Comparison of ENCODE assay signal across 14 mouse cellular contexts in the genomic region with DNA sequence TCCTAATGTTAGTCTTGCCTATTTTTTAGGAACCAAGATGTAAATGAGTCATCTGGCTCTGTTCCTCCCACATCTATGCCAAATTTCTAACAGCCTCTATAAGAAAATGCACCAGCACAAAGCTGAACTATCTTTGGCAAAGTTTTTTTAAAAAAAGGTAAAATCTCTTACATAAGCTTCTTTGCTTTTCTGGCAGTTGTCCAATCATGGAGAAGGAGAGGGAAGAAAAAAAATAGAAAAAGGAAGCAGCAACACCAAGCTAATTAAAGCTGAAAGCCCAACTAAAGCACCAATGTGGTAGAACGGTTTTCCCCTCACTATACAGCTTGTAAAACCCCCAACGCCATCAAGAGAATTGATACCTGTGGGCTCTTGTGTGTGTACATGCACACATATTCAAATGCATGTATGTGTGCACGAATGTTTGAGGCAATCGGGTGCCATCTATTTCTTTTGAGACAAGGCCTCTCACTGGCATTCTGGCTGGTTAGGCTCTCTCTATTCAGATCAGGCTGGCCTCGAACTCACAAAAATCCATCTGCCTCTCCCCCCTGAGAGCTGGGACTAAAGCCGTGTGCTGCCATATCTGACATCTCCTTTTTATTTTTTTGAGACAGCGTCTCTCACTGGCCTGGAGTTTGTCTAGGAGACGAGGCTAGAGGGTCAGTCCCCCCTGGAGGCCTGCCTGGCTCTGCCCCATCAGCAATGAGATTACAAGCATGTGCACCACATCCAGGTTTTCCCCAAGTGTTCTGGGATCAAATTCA. TPM values are rescaled to one million over a fixed set of nuclear protein-coding genes. Genes with fewer than 3 reads are reported as not detected.
DNase-seq lines count a peak whose midpoint lies in the region; ATAC-seq and TF ChIP-seq lines count a peak whose summit lies in the region.
"Had no signal": no experiment of that assay in that cellular context is flagged by ENCODE, and none has a peak within 500 bp of the region (broad histone marks: within the 10 kb centered on the region; RNA-seq: fewer than 3 reads in every experiment).

No protein-coding gene starts in this region.

- H3K27me3 ChIP-seq in hindbrain, postnatal 0 days (ENCODE audit: insufficient read depth, low read length): no peaks in the 10 kb centered on the region
- H3K27me3 ChIP-seq in hindbrain, embryonic 11.5 days (ENCODE audit: control insufficient read depth, insufficient read depth, low read length): no peaks in the 10 kb centered on the region
- no peaks in the 10 kb centered on the region for H3K27me3 ChIP-seq in stomach, postnatal 0 days (ENCODE audit: control insufficient read depth, insufficient read depth, low read length)
- H3K27me3 ChIP-seq: hindbrain, embryonic 13.5 days had no signal

- no peak overlapping the region for H3K9ac ChIP-seq in hindbrain, postnatal 0 days (replicated peaks; ENCODE audit: low read length)
- no peak overlapping the region for H3K9ac ChIP-seq in hindbrain, embryonic 11.5 days (ENCODE audit: low read depth, low read length)
- H3K9ac ChIP-seq in stomach, postnatal 0 days (ENCODE audit: low read length): no peak overlapping the region
- H3K9ac ChIP-seq: hindbrain, embryonic 13.5 days had no signal

- 74% methylated on average over 8 of the region's 8 CpGs for WGBS in hindbrain, postnatal 0 days
- WGBS in hindbrain, embryonic 11.5 days: 86% methylated on average over 8 of the region's 8 CpGs
- WGBS in stomach, postnatal 0 days: 82% methylated on average over 8 of the region's 8 CpGs

- no peak for TF ChIP-seq EP300 in stomach, postnatal 0 days (optimal IDR thresholded peaks at IDR 0.05)

- no peak for TF ChIP-seq CTCF in hindbrain, postnatal 0 days (IDR thresholded peaks at IDR 0.05; ENCODE audit: low read depth)
- TF ChIP-seq CTCF in stomach, postnatal 0 days (IDR thresholded peaks at IDR 0.05; ENCODE audit: low read depth): no peak

- H3K4me2 ChIP-seq in hindbrain, postnatal 0 days (ENCODE audit: low read depth, low read length): no peak overlapping the region
- no peak overlapping the region for H3K4me2 ChIP-seq in hindbrain, embryonic 11.5 days (replicated peaks; ENCODE audit: low read depth, low read length)
- H3K4me2 ChIP-seq in stomach, postnatal 0 days (replicated peaks; ENCODE audit: low read depth): no peak overlapping the region
- H3K4me2 ChIP-seq: hindbrain, embryonic 13.5 days had no signal

- ATAC-seq in hindbrain, postnatal 0 days: no peak
- ATAC-seq in hindbrain, embryonic 11.5 days (ENCODE audit: low FRiP score): no peak
- no peak for ATAC-seq in stomach, postnatal 0 days (ENCODE audit: low FRiP score, low TSS enrichment)

- H3K4me1 ChIP-seq in hindbrain, postnatal 0 days (ENCODE audit: insufficient read depth, low read length): no peaks in the 10 kb centered on the region
- H3K4me1 ChIP-seq in hindbrain, embryonic 11.5 days (replicated peaks; ENCODE audit: control insufficient read depth, insufficient read depth, low read length): no peaks in the 10 kb centered on the region
- H3K4me1 ChIP-seq in brown adipose tissue, adult 24 weeks (ENCODE audit: control insufficient read depth, insufficient read depth, insufficient read length, low read length): peaks cover 36% of the 10 kb centered on the region
- 0 out of 2 replicates have a peak, but pooled peaks cover 6% of the 10 kb centered on the region for H3K4me1 ChIP-seq in stomach, postnatal 0 days (replicated peaks; ENCODE audit: control insufficient read depth, insufficient read depth)

- H3K9me3 ChIP-seq in hindbrain, postnatal 0 days (ENCODE audit: low read length): no peaks in the 10 kb centered on the region
- no peaks in the 10 kb centered on the region for H3K9me3 ChIP-seq in hindbrain, embryonic 11.5 days (ENCODE audit: control insufficient read depth, low read length)
- no peaks in the 10 kb centered on the region for H3K9me3 ChIP-seq in stomach, postnatal 0 days (ENCODE audit: control insufficient read depth, low read length)
- H3K9me3 ChIP-seq: G1E; hindbrain, embryonic 13.5 days had no signal

- no peak overlapping the region for H3K4me3 ChIP-seq in hindbrain, postnatal 0 days (ENCODE audit: low read length)
- no peak overlapping the region for H3K4me3 ChIP-seq in hindbrain, embryonic 11.5 days (ENCODE audit: low read depth, low read length)
- no peak overlapping the region for H3K4me3 ChIP-seq in brown adipose tissue, adult 24 weeks (ENCODE audit: insufficient read depth, low read depth, low read length)
- H3K4me3 ChIP-seq in stomach, postnatal 0 days (ENCODE audit: low read depth, low read length): no peak overlapping the region
- H3K4me3 ChIP-seq: hindbrain, embryonic 13.5 days had no signal

- no peaks in the 10 kb centered on the region for H3K36me3 ChIP-seq in hindbrain, postnatal 0 days (ENCODE audit: insufficient read depth, low read length)
- H3K36me3 ChIP-seq in hindbrain, embryonic 11.5 days (ENCODE audit: control insufficient read depth, insufficient read depth, low read length): no peaks in the 10 kb centered on the region
- H3K36me3 ChIP-seq in stomach, postnatal 0 days (ENCODE audit: control insufficient read depth, insufficient read depth, low read length): no peaks in the 10 kb centered on the region
- H3K36me3 ChIP-seq: hindbrain, embryonic 13.5 days had no signal

- no peak overlapping the region for H3K27ac ChIP-seq in hindbrain, postnatal 0 days
- H3K27ac ChIP-seq in hindbrain, embryonic 11.5 days (ENCODE audit: low read depth, low read length): no peak overlapping the region
- H3K27ac ChIP-seq in brown adipose tissue, adult 24 weeks (replicated peaks; ENCODE audit: low read depth, low read length): peak overlapping the region; percentile 39
- peak overlapping the region; percentile 9; the same call in 1 of the 2 replicates for H3K27ac ChIP-seq in stomach, postnatal 0 days (replicated peaks)
- H3K27ac ChIP-seq: hindbrain, embryonic 13.5 days had no signal

- DNase-seq in hindbrain, postnatal 0 days (ENCODE audit: low spot score): peak; percentile 25
- DNase-seq in hindbrain, embryonic 11.5 days (ENCODE audit: low spot score): no peak
- peak; percentile 22 to 40 for DNase-seq in right cerebral cortex, adult 2 months (ENCODE audit: low spot score in 2 of 2)
- no peak for DNase-seq in right cerebral cortex, postnatal 36 days (ENCODE audit: low spot score in 2 of 2)
- no peak for DNase-seq in stomach, postnatal 0 days (ENCODE audit: low spot score)
- DNase-seq in thymus, postnatal 10 days (ENCODE audit: low spot score in 2 of 2): no peak
- DNase-seq in layer of hippocampus, adult 9-10 months (ENCODE audit: low spot score): no peak
- DNase-seq: cerebellum, postnatal 10 days; gastrocnemius, postnatal 36 days; right cerebral cortex, postnatal 4 days; thymus, adult 18-20 months had no signal

RNA-seq across cellular contexts. Expression of gene Pacsin2, which starts 28.9 kb away (rescaled TPM):
- 18.7 and 19.5 TPM in 2 replicates for total RNA-seq in hindbrain, postnatal 0 days (2014; rRNA removed)
- polyA plus RNA-seq in hindbrain, postnatal 0 days (2015; fragmentation: Nextera tagmentation; extraction: Ambion mirVana): 19.3 and 20.0 TPM in 2 replicates
- polyA plus RNA-seq in hindbrain, embryonic 11.5 days (2014; fragmentation: Nextera tagmentation; extraction: Ambion mirVana): 40.9 and 43.2 TPM in 2 replicates
- 42.5 and 50.0 TPM in 2 replicates for polyA plus RNA-seq in brown adipose tissue, adult 24 weeks (2012; ENCODE audit: insufficient read depth, insufficient read length, missing spikeins)
- 42.5 and 46.6 TPM in 2 replicates for polyA plus RNA-seq in stomach, postnatal 0 days (2015; fragmentation: Nextera tagmentation; extraction: Ambion mirVana)

Comparison
In these comparisons a context has a peak if more than half of its experiments do, and no peak if none do; other contexts are left out.
1. DNase-seq: peak in hindbrain, postnatal 0 days (single experiment) and right cerebral cortex, adult 2 months (2 of 2); none in hindbrain, embryonic 11.5 days (single experiment), right cerebral cortex, postnatal 36 days (0 of 2), stomach, postnatal 0 days (single experiment), thymus, postnatal 10 days (0 of 2) and layer of hippocampus, adult 9-10 months (single experiment).
2. H3K27ac ChIP-seq: peak in brown adipose tissue, adult 24 weeks (single experiment) and stomach, postnatal 0 days (single experiment); none in hindbrain, postnatal 0 days (single experiment) and hindbrain, embryonic 11.5 days (single experiment).